Mouse (Mus musculus) forebrain, postnatal 0 days (tissue): Measurements from ENCODE around the gene Fxyd3. TPM values are rescaled to one million over a fixed set of nuclear protein-coding genes. Genes with fewer than 3 reads are reported as not detected.

Source experiments
- ATAC-seq: fragments of 200-750 bp; cut with Nextera tagmentation; 2 replicates; pipeline ENCODE4 v1.8.0; 2017; ENCODE audit warnings: mild to moderate bottlenecking, moderate library complexity
- DNase-seq: peaks from one replicate; pipeline ENCODE4 v3.0.0-alpha.2; 2015
- H3K27ac ChIP-seq: fragments of 300-500 bp; sonication (generic); 2 replicates; pipeline ENCODE4 v1.5.1; 2014; ENCODE audit warnings: low read depth, mild to moderate bottlenecking, antibody characterized with exemption, low read length, moderate library complexity, mixed read lengths
- H3K27me3 ChIP-seq: fragments of 300-500 bp; sonication (generic); 2 replicates; pipeline ENCODE4 v1.6.1; 2014; ENCODE audit warnings: mild to moderate bottlenecking, low read length, mixed read lengths; ENCODE audit not compliant: insufficient read depth
- H3K36me3 ChIP-seq: fragments of 300-500 bp; sonication (generic); 2 replicates; pipeline ENCODE4 v1.6.1; 2014; ENCODE audit warnings: mild to moderate bottlenecking, moderate library complexity; ENCODE audit not compliant: insufficient read depth
- H3K4me1 ChIP-seq: fragments of 300-500 bp; sonication (generic); 2 replicates; pipeline ENCODE4 v1.6.1; 2014; ENCODE audit warnings: antibody characterized with exemption; ENCODE audit not compliant: insufficient read depth
- H3K4me2 ChIP-seq: fragments of 300-500 bp; sonication (generic); 2 replicates; pipeline ENCODE4 v1.6.1; 2014; ENCODE audit warnings: low read depth, mild to moderate bottlenecking, moderate library complexity
- H3K4me3 ChIP-seq: fragments of 300-500 bp; sonication (generic); 2 replicates; pipeline ENCODE4 v1.5.1; 2014; ENCODE audit warnings: low read depth, low read length, mixed read lengths
- H3K9ac ChIP-seq: fragments of 300-500 bp; sonication (generic); 2 replicates; pipeline ENCODE4 v1.6.1; 2014; ENCODE audit warnings: mild to moderate bottlenecking
- H3K9me3 ChIP-seq: fragments of 300-500 bp; sonication (generic); 2 replicates; pipeline ENCODE4 v1.6.1; 2016; ENCODE audit warnings: low read length
- CTCF ChIP-seq: sonication (generic); IDR thresholded peaks from 2 replicates; pipeline ENCODE4 v1.5.1; 2016; ENCODE audit warnings: antibody characterized with exemption, control low read depth, low read depth
- WGBS: fragments of 180-500 bp; shearing (Covaris S2); extraction: QIAGEN DNeasy Blood & Tissue Kit; methylation state at CpG from one replicate; pipeline ENCODE4 v1.1.7; 2014; 5-methylcytosine and 5-hydroxymethylcytosine counted together
- polyA plus RNA-seq: library from polyadenylated mRNA; unstranded; fragments of >200 nt; fragmentation: Nextera tagmentation; extraction: Ambion mirVana; gene quantifications from 2 replicates; pipeline ENCODE4 v1.2.1, GENCODE M21; 2015
- total RNA-seq: library from RNA; depleted of rRNA; stranded (reverse); fragments of >200 nt; gene quantifications from 2 replicates; pipeline ENCODE4 v1.2.3, GENCODE M21; 2014

The Fxyd3 gene
- total and polyA plus RNA-seq, 2 experiments from 2014 or later = not detected

GRCm38 (mm10) chr7:31040281-31041022 lies 36.1 kb downstream of the Fxyd3 start:
- Histone ChIP-seq H3K27ac (no peak overlapping the region), H3K36me3 (no peaks in the 10 kb centered on the region), H3K9me3 (no peaks in the 10 kb centered on the region), H3K9ac (no peak overlapping the region), H3K4me1 (no peaks in the 10 kb centered on the region), H3K4me2 (no peak overlapping the region), H3K4me3 (no peak overlapping the region), H3K27me3 (peaks cover 13% of the 10 kb centered on the region; the same call in 1 of the 2 replicates)
- TF ChIP-seq CTCF = no peak
- WGBS = 85% methylated on average over 12 of the region's 12 CpGs
- no peak for DNase-seq
- no peak for ATAC-seq

DNA sequence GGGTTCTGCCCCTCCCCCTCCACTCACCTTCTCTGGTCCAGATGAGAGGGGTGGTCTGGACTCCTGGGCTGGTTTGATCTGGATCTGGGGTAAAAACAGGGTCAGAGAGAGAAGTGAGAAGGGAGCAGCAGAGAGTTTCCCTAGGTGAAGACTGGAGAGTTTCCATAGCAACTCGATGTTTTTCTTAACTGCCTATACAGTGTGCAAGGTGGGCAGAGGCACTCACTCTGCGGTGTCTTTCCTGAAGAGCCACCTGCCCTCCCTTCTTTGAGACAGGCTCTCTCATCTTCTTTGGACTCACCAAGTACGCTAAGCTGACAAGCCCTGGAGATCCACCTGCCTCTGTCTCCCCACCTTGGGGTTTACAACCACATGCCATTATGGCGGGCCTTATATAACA lies 37.5 kb downstream of the Fxyd3 start:
- H3K9ac ChIP-seq = no peak overlapping the region
- no peak overlapping the region for H3K4me2 ChIP-seq
- H3K9me3 ChIP-seq = no peaks in the 10 kb centered on the region
- no peak overlapping the region for H3K4me3 ChIP-seq
- H3K27ac ChIP-seq = no peak overlapping the region
- no peaks in the 10 kb centered on the region for H3K36me3 ChIP-seq
- no peak for TF ChIP-seq CTCF
- H3K4me1 ChIP-seq = no peaks in the 10 kb centered on the region
- no peak for DNase-seq
- peaks cover 13% of the 10 kb centered on the region; the same call in 1 of the 2 replicates for H3K27me3 ChIP-seq
- WGBS = 80% methylated on average over 4 of the region's 4 CpGs
- ATAC-seq = 0 out of 2 replicates have a peak, but pooled peaks have one; percentile 25

DNA sequence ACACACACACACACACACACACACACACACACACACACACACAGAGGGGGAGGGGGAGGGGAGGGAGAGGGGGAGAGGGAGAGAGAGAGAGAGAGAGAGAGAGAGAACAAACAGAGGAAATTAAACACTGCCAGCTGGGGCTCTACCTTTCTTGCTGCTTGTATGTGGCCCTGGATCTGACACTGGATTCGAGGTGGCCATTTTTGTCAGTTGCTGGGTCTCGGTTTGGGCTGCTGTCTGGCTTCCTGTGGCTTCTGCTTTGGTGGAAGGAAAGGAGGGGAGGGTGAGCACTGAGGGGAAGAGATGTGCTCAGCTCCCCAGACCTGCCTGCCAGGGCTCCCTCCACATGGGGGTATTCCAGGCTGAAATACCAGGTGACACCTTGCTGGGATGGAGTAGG lies 38.8 kb downstream of the Fxyd3 start:
- no peak overlapping the region for H3K4me3 ChIP-seq
- no peak overlapping the region for H3K9ac ChIP-seq
- WGBS = 70% methylated on average over 2 of the region's 2 CpGs
- H3K27me3 ChIP-seq = peaks cover 7% of the 10 kb centered on the region; the same call in 1 of the 2 replicates
- TF ChIP-seq CTCF = no peak
- H3K4me1 ChIP-seq = no peaks in the 10 kb centered on the region
- ATAC-seq = no peak
- no peaks in the 10 kb centered on the region for H3K9me3 ChIP-seq
- H3K4me2 ChIP-seq = no peak overlapping the region
- H3K27ac ChIP-seq = no peak overlapping the region
- DNase-seq = no peak
- no peaks in the 10 kb centered on the region for H3K36me3 ChIP-seq

DNA sequence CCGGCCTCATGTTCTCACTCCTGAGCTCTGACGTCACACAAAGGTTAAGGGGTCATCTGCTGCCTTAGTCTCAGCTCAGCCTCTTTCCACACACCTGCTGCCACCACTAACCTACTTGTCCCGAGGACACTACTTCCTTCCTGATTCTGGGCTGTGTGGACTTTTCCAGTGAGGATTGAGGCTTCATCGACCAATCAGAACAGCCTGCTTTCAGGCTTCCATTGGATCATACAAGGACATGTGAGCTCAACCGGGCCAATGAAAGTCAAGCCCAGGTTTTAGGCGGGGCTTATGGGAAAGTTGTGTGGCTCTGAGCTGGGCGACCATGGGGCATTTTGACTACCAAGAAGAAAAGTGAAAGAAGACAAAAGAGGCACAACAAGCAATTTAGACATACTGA lies 39.6 kb downstream of the Fxyd3 start:
- H3K36me3 ChIP-seq = no peaks in the 10 kb centered on the region
- no peak overlapping the region for H3K4me3 ChIP-seq
- WGBS = 92% methylated on average over 7 of the region's 7 CpGs
- H3K4me1 ChIP-seq = no peaks in the 10 kb centered on the region
- DNase-seq = no peak
- no peaks in the 10 kb centered on the region for H3K9me3 ChIP-seq
- no peak overlapping the region for H3K27ac ChIP-seq
- TF ChIP-seq CTCF = no peak
- ATAC-seq = no peak
- peaks cover 4% of the 10 kb centered on the region; the same call in 1 of the 2 replicates for H3K27me3 ChIP-seq
- H3K9ac ChIP-seq = no peak overlapping the region
- no peak overlapping the region for H3K4me2 ChIP-seq

- no peak for DNase-seq
- Histone ChIP-seq H3K9ac (no peak overlapping the region), H3K36me3 (no peaks in the 10 kb centered on the region), H3K9me3 (no peaks in the 10 kb centered on the region), H3K4me2 (no peak overlapping the region), H3K27me3 (no peaks in the 10 kb centered on the region), H3K4me3 (no peak overlapping the region), H3K4me1 (no peaks in the 10 kb centered on the region), H3K27ac (no peak overlapping the region)
- no peak for TF ChIP-seq CTCF
- WGBS = 81% methylated on average over 11 of the region's 11 CpGs
- no peak for ATAC-seq
These were observed 41.2 kb downstream of the Fxyd3 start for GRCm38 (mm10) chr7:31035291-31035690.

GRCm38 (mm10) chr7:31034789-31035188 lies 41.7 kb downstream of the Fxyd3 start:
- WGBS = 69% methylated on average over 11 of the region's 11 CpGs
- DNase-seq = no peak
- no peak for TF ChIP-seq CTCF
- Histone ChIP-seq H3K4me3 (no peak overlapping the region), H3K36me3 (no peaks in the 10 kb centered on the region), H3K9me3 (no peaks in the 10 kb centered on the region), H3K27me3 (no peaks in the 10 kb centered on the region), H3K9ac (no peak overlapping the region), H3K4me2 (no peak overlapping the region), H3K4me1 (no peaks in the 10 kb centered on the region), H3K27ac (no peak overlapping the region)
- no peak for ATAC-seq

- 75% methylated on average over 9 of the region's 9 CpGs for WGBS
- H3K4me3 ChIP-seq = no peak overlapping the region
- H3K9me3 ChIP-seq = no peaks in the 10 kb centered on the region
- H3K4me1 ChIP-seq = no peaks in the 10 kb centered on the region
- no peak overlapping the region for H3K9ac ChIP-seq
- DNase-seq (no peak), ATAC-seq (no peak)
- H3K36me3 ChIP-seq = no peaks in the 10 kb centered on the region
- H3K27ac ChIP-seq = no peak overlapping the region
- no peak overlapping the region for H3K4me2 ChIP-seq
- TF ChIP-seq CTCF = no peak
- no peaks in the 10 kb centered on the region for H3K27me3 ChIP-seq
These were observed 42.9 kb downstream of the Fxyd3 start for GRCm38 (mm10) chr7:31033409-31034165.
